Mouse (Mus musculus): ENCODE results near the gene Olfr1216. TPM values are rescaled to one million over a fixed set of nuclear protein-coding genes. Genes with fewer than 3 reads are reported as not detected.

Olfr1216 gene
- total RNA-seq (2023; ENCODE audit: inconsistent age) = not detected in 4 replicates

GRCm38 (mm10) chr2:89018240-89018639 lies at the start of gene Olfr1216:
TSS of gene Olfr1216 (minus strand) at chr2:89018340.

GRCm38 (mm10) chr2:89061087-89061486 lies 42.9 kb upstream of the Olfr1216 start, which contains the start of gene Olfr1218:
TSS of gene Olfr1218 (minus strand) at chr2:89061187.

DNA sequence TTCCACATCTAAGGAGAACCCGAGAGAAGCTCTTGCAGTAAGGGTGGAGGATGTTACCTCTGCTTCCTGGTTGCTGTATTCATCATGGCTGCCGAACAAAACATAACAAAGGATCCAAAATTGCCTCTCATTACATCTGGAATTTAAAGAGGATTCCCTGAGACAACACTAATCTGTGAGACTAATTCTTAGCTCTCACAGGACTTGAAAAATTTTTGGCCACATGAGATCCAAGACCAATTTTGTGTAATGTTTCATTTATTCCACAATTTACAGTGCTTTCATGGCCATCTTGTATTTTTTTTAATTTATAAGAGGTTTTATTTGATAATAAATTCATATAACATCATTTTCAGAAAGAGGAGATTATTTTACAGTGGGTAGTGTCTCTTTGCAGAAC lies 13.8 kb upstream of the Olfr1216 start, which contains the start of gene Olfr1217:
Gene Olfr1217 (minus strand): TSS at position 101 of the 400 bp plus-strand sequence.

GRCm38 (mm10) chr2:89006873-89007272 lies 11.3 kb downstream of the Olfr1216 start, which contains the start of gene Olfr1215:
TSS of gene Olfr1215 (minus strand) at chr2:89006973.

DNA sequence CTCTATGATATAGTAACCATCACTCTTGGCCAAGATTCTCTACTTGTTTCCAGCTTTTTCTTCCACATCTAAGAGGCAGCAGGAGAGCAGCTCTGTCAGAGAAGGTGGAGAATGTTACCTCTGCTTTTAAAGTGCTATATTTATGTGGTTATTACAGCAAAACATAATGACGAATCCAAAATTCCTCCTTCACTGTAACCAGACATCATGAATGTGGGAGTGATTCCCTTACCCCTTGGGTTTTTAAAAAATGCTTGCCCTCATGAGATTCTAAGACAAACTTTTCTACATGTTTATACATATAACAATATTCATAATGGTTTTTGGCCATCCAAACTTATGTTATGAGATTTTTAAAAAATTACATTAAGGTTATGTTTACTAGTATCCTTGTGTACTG lies 25.6 kb downstream of the Olfr1216 start, which contains the start of gene Olfr1214:
Gene Olfr1214 (minus strand): TSS at position 101 of the 400 bp plus-strand sequence.

DNA sequence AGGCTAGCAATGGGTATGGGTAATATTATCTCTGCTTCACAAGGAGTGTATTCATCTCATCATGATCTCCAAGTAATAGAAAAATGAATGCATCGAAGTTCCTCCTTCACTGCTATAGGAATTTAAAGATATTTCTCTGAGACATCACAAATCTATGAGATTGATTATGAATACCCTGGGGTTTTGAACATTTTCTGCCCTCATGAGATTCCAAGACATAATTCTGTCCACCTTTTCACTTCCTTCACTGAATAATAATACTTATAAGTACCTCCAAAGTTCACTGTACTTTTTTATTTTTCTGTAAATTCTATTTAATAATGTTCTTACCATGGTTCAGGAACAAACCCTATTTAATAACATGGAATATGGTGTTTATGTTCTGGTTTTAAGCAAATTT lies 38.0 kb downstream of the Olfr1216 start, which contains the start of gene Gm13762:
Gene Gm13762 (minus strand): TSS at position 101 of the 400 bp plus-strand sequence.

Other genes starting within 250 kb of the Olfr1216 start
- gene Olfr1200, start 247.9 kb downstream of the Olfr1216 start, total RNA-seq (2023; ENCODE audit: inconsistent age) = not detected in 4 replicates
- not detected in 4 replicates for gene Olfr1201, start 225.3 kb downstream of the Olfr1216 start, total RNA-seq (2023; ENCODE audit: inconsistent age)
- gene Olfr1202, start 203.8 kb downstream of the Olfr1216 start, total RNA-seq (2023; ENCODE audit: inconsistent age) = not detected in 4 replicates
- not detected in 4 replicates for gene Olfr1205, start 188.6 kb downstream of the Olfr1216 start, total RNA-seq (2023; ENCODE audit: inconsistent age)
- not detected in 4 replicates for gene Olfr1204, start 169.0 kb downstream of the Olfr1216 start, total RNA-seq (2023; ENCODE audit: inconsistent age)
- gene Olfr1206, start 155.1 kb downstream of the Olfr1216 start, total RNA-seq (2023; ENCODE audit: inconsistent age) = not detected in 4 replicates
- gene Olfr1208, start 116.0 kb downstream of the Olfr1216 start, total RNA-seq (2023; ENCODE audit: inconsistent age) = not detected in 4 replicates
- gene Olfr1209, start 103.2 kb downstream of the Olfr1216 start, total RNA-seq (2023; ENCODE audit: inconsistent age) = not detected in 4 replicates
- not detected in 4 replicates for gene Olfr1211, start 80.2 kb downstream of the Olfr1216 start, total RNA-seq (2023; ENCODE audit: inconsistent age)
- gene Olfr1212, start 64.4 kb downstream of the Olfr1216 start, total RNA-seq (2023; ENCODE audit: inconsistent age) = not detected in 4 replicates
- gene Gm13762, start 38.1 kb downstream of the Olfr1216 start, total RNA-seq (2023; ENCODE audit: inconsistent age) = not detected in 4 replicates
- gene Olfr1214, start 25.7 kb downstream of the Olfr1216 start, total RNA-seq (2023; ENCODE audit: inconsistent age) = not detected in 4 replicates
- gene Olfr1215, start 11.4 kb downstream of the Olfr1216 start, total RNA-seq (2023; ENCODE audit: inconsistent age) = not detected in 4 replicates
- not detected in 4 replicates for gene Olfr1217, start 13.7 kb upstream of the Olfr1216 start, total RNA-seq (2023; ENCODE audit: inconsistent age)
- gene Olfr1218, start 42.8 kb upstream of the Olfr1216 start, total RNA-seq (2023; ENCODE audit: inconsistent age) = not detected in 4 replicates
- gene Olfr1219, start 65.2 kb upstream of the Olfr1216 start, total RNA-seq (2023; ENCODE audit: inconsistent age) = not detected in 4 replicates
- gene Olfr1220, start 88.5 kb upstream of the Olfr1216 start, total RNA-seq (2023; ENCODE audit: inconsistent age) = not detected in 4 replicates
- not detected in 4 replicates for gene Olfr1221, start 98.9 kb upstream of the Olfr1216 start, total RNA-seq (2023; ENCODE audit: inconsistent age)
- gene Olfr1222, start 114.7 kb upstream of the Olfr1216 start, total RNA-seq (2023; ENCODE audit: inconsistent age) = not detected in 4 replicates
- not detected in 4 replicates for gene Olfr1223, start 133.2 kb upstream of the Olfr1216 start, total RNA-seq (2023; ENCODE audit: inconsistent age)
- not detected in 4 replicates for gene Olfr1224-ps1, start 145.8 kb upstream of the Olfr1216 start, total RNA-seq (2023; ENCODE audit: inconsistent age)
- not detected in 4 replicates for gene Olfr1225, start 156.3 kb upstream of the Olfr1216 start, total RNA-seq (2023; ENCODE audit: inconsistent age)
- gene Olfr1226, start 181.7 kb upstream of the Olfr1216 start, total RNA-seq (2023; ENCODE audit: inconsistent age) = not detected in 4 replicates
- gene Olfr1228, start 235.7 kb upstream of the Olfr1216 start, total RNA-seq (2023; ENCODE audit: inconsistent age) = not detected in 4 replicates